Mouse (Mus musculus) CH12.LX (cell line): ENCODE data around the gene Pde6d. TPM values are rescaled to one million over a fixed set of nuclear protein-coding genes. Genes with fewer than 3 reads are reported as not detected.
A peak's percentile ranks its signal among the peaks of the same experiment; 100 is the strongest.

ENCODE experiments used
- DNase-seq: peaks from one replicate; pipeline ENCODE4 v3.0.0-alpha.2; 2013; ENCODE audit errors: extremely low read depth
- H3K27ac ChIP-seq: 2 replicates; pipeline ENCODE4 v1.5.1; 2012; ENCODE audit warnings: low read depth, mild to moderate bottlenecking, control low read depth, moderate library complexity; ENCODE audit not compliant: insufficient read depth
- H3K27me3 ChIP-seq: replicated peaks from 2 replicates; pipeline ENCODE3; 2012; ENCODE audit warnings: inconsistent platforms
- H3K36me3 ChIP-seq, 2 experiments: replicated peaks in 1 of 2; 2 replicates each; pipeline versions ENCODE3 to v1.6.1; 2012; ENCODE audit warnings: inconsistent platforms in 1 of 2, low read length in 1 of 2, mild to moderate bottlenecking in 1 of 2, mixed read lengths in 1 of 2, moderate library complexity in 1 of 2; ENCODE audit not compliant: control insufficient read depth in 1 of 2, insufficient read depth in 1 of 2
- H3K4me1 ChIP-seq, 2 experiments: 2 replicates each; pipeline ENCODE4 v1.6.1; 2012; ENCODE audit warnings: inconsistent platforms in 1 of 2, moderate library complexity in 1 of 2; ENCODE audit not compliant: insufficient read depth in 2 of 2, control insufficient read depth in 1 of 2
- H3K4me2 ChIP-seq: 2 replicates; pipeline ENCODE4 v1.6.1; 2012; ENCODE audit warnings: low read depth, mild to moderate bottlenecking, control low read depth; ENCODE audit not compliant: poor library complexity, insufficient read depth, severe bottlenecking
- H3K4me3 ChIP-seq, 3 experiments: fragments of 150-350 bp in 1 of 3; sonication (generic) in 1 of 3; replicated peaks in 1 of 3; 2 replicates each; pipeline versions ENCODE3 to v1.5.1; 2011 to 2012; ENCODE audit warnings: low read depth in 2 of 3, low read length in 2 of 3, mild to moderate bottlenecking in 2 of 3, moderate library complexity in 2 of 3, control low read depth in 1 of 3, improper control_type of control experiment in 1 of 3, inconsistent platforms in 1 of 3, mixed read lengths in 1 of 3; ENCODE audit not compliant: poor library complexity in 1 of 3
- H3K79me2 ChIP-seq: replicated peaks from 2 replicates; pipeline ENCODE4 v1.6.1; 2012; ENCODE audit warnings: mild to moderate bottlenecking, moderate library complexity; ENCODE audit not compliant: control insufficient read depth, poor library complexity, insufficient read depth, severe bottlenecking; ENCODE audit errors: extremely low read depth
- H3K9ac ChIP-seq: 2 replicates; pipeline ENCODE4 v1.6.1; 2012; ENCODE audit warnings: low read depth, mild to moderate bottlenecking, control low read depth, moderate library complexity; ENCODE audit not compliant: insufficient read depth
- H3K9me3 ChIP-seq: replicated peaks from 2 replicates; pipeline ENCODE3; 2012; ENCODE audit warnings: low read length, inconsistent platforms, mixed read lengths
- BHLHE40 ChIP-seq: IDR thresholded peaks from 2 replicates; pipeline ENCODE4 v1.6.1; 2011; ENCODE audit warnings: mild to moderate bottlenecking, low read depth, low read length, improper control_type of control experiment
- CHD1 ChIP-seq: IDR thresholded peaks from 2 replicates; pipeline ENCODE4 v1.6.1; 2012; ENCODE audit warnings: low read depth, low read length, improper control_type of control experiment, inconsistent platforms
- CHD2 ChIP-seq: IDR thresholded peaks from 2 replicates; pipeline ENCODE4 v1.6.1; 2011; ENCODE audit warnings: low read length, improper control_type of control experiment
- CTCF ChIP-seq, 2 experiments: IDR thresholded peaks in 1 of 2; conservative IDR thresholded peaks in 1 of 2; 2 replicates each; pipeline ENCODE4 v1.5.1; 2011 to 2012; ENCODE audit warnings: low read depth in 2 of 2, low read length in 2 of 2, improper control_type of control experiment in 1 of 2, inconsistent platforms in 1 of 2, mild to moderate bottlenecking in 1 of 2, moderate library complexity in 1 of 2
- ELF1 ChIP-seq: IDR thresholded peaks from 2 replicates; pipeline ENCODE4 v1.6.1; 2014; ENCODE audit warnings: low read depth, mild to moderate bottlenecking, inconsistent platforms, low read length, improper control_type of control experiment
- EP300 ChIP-seq: IDR thresholded peaks from 2 replicates; pipeline ENCODE4 v1.6.1; 2011; ENCODE audit warnings: low read length, improper control_type of control experiment
- ETS1 ChIP-seq: conservative IDR thresholded peaks from 2 replicates; pipeline ENCODE4 v1.6.1; 2012; ENCODE audit warnings: low read depth, mild to moderate bottlenecking, inconsistent platforms, low read length, improper control_type of control experiment, moderate library complexity
- GABPA ChIP-seq: IDR thresholded peaks from 2 replicates; pipeline ENCODE4 v1.6.1; 2012; ENCODE audit warnings: low read depth, low read length, improper control_type of control experiment, inconsistent platforms; ENCODE audit not compliant: insufficient replicate concordance
- HCFC1 ChIP-seq: IDR thresholded peaks from 2 replicates; pipeline ENCODE4 v1.6.1; 2012; ENCODE audit warnings: low read depth, mild to moderate bottlenecking, inconsistent platforms, low read length, improper control_type of control experiment
- IRF4 ChIP-seq: IDR thresholded peaks from 2 replicates; pipeline ENCODE4 v1.6.1; 2014; ENCODE audit warnings: low read depth, mild to moderate bottlenecking, inconsistent platforms, low read length, improper control_type of control experiment
- JUND ChIP-seq: conservative IDR thresholded peaks from 2 replicates; pipeline ENCODE4 v1.6.1; 2011; ENCODE audit warnings: low read depth, low read length, improper control_type of control experiment
- KAT2A ChIP-seq: IDR thresholded peaks from 2 replicates; pipeline ENCODE4 v1.6.1; 2012; ENCODE audit warnings: low read length, improper control_type of control experiment, inconsistent platforms; ENCODE audit not compliant: insufficient replicate concordance
- MAFK ChIP-seq: IDR thresholded peaks from 2 replicates; pipeline ENCODE4 v1.6.1; 2011; ENCODE audit warnings: low read length, improper control_type of control experiment; ENCODE audit not compliant: insufficient replicate concordance
- MAX ChIP-seq: IDR thresholded peaks from 2 replicates; pipeline ENCODE4 v1.6.1; 2011; ENCODE audit warnings: low read length, improper control_type of control experiment
- MAZ ChIP-seq: IDR thresholded peaks from 2 replicates; pipeline ENCODE4 v1.6.1; 2012; ENCODE audit warnings: low read depth, mild to moderate bottlenecking, inconsistent platforms, low read length, improper control_type of control experiment, moderate library complexity
- MEF2A ChIP-seq: IDR thresholded peaks from 2 replicates; pipeline ENCODE4 v1.6.1; 2014; ENCODE audit warnings: low read depth, mild to moderate bottlenecking, inconsistent platforms, low read length, improper control_type of control experiment, borderline replicate concordance
- MXI1 ChIP-seq: IDR thresholded peaks from 2 replicates; pipeline ENCODE4 v1.6.1; 2011; ENCODE audit warnings: mild to moderate bottlenecking, low read depth, low read length, improper control_type of control experiment
- MYC ChIP-seq: IDR thresholded peaks from 2 replicates; pipeline ENCODE4 v1.6.1; 2011; ENCODE audit warnings: low read depth, mild to moderate bottlenecking, improper control_type of control experiment, low read length
- NELFE ChIP-seq: IDR thresholded peaks from 2 replicates; pipeline ENCODE4 v1.6.1; 2011; ENCODE audit warnings: low read depth, low read length, improper control_type of control experiment
- NRF1 ChIP-seq: IDR thresholded peaks from 2 replicates; pipeline ENCODE4 v1.6.1; 2014; ENCODE audit warnings: low read depth, mild to moderate bottlenecking, inconsistent platforms, low read length, improper control_type of control experiment, moderate library complexity
- PAX5 ChIP-seq: IDR thresholded peaks from 2 replicates; pipeline ENCODE4 v1.6.1; 2012; ENCODE audit warnings: low read length, inconsistent platforms, mixed read lengths
- POLR2A ChIP-seq: IDR thresholded peaks from 2 replicates; pipeline ENCODE4 v1.6.1; 2011; ENCODE audit warnings: low read depth, mild to moderate bottlenecking, improper control_type of control experiment, low read length
- POLR2AphosphoS2 ChIP-seq: IDR thresholded peaks from 2 replicates; pipeline ENCODE4 v1.6.1; 2011; ENCODE audit warnings: low read depth, low read length, improper control_type of control experiment
- RAD21 ChIP-seq: IDR thresholded peaks from 2 replicates; pipeline ENCODE4 v1.6.1; 2011; ENCODE audit warnings: low read depth, mild to moderate bottlenecking, low read length, improper control_type of control experiment, moderate library complexity
- RCOR1 ChIP-seq: conservative IDR thresholded peaks from 2 replicates; pipeline ENCODE4 v1.6.1; 2012; ENCODE audit warnings: low read depth, mild to moderate bottlenecking, inconsistent platforms, low read length, improper control_type of control experiment
- SIN3A ChIP-seq: IDR thresholded peaks from 2 replicates; pipeline ENCODE4 v1.6.1; 2012; ENCODE audit warnings: low read length, improper control_type of control experiment, inconsistent platforms
- SMC3 ChIP-seq: IDR thresholded peaks from 2 replicates; pipeline ENCODE4 v1.6.1; 2011; ENCODE audit warnings: low read depth, low read length, improper control_type of control experiment
- TBP ChIP-seq: conservative IDR thresholded peaks from 2 replicates; pipeline ENCODE4 v1.6.1; 2011; ENCODE audit warnings: low read depth, low read length, improper control_type of control experiment
- TCF12 ChIP-seq: IDR thresholded peaks from 2 replicates; pipeline ENCODE4 v1.6.1; 2014; ENCODE audit warnings: low read depth, mild to moderate bottlenecking, inconsistent platforms, low read length, improper control_type of control experiment
- UBTF ChIP-seq: IDR thresholded peaks from 2 replicates; pipeline ENCODE4 v1.6.1; 2012; ENCODE audit warnings: low read depth, mild to moderate bottlenecking, inconsistent platforms, low read length, improper control_type of control experiment, moderate library complexity
- USF1 ChIP-seq: IDR thresholded peaks from 2 replicates; pipeline ENCODE4 v1.6.1; 2014; ENCODE audit warnings: low read depth, mild to moderate bottlenecking, inconsistent platforms, low read length, improper control_type of control experiment
- ZC3H11A ChIP-seq: IDR thresholded peaks from 2 replicates; pipeline ENCODE4 v1.6.1; 2012; ENCODE audit warnings: low read depth, mild to moderate bottlenecking, inconsistent platforms, low read length, improper control_type of control experiment
- ZKSCAN1 ChIP-seq: IDR thresholded peaks from 2 replicates; pipeline ENCODE4 v1.6.1; 2012; ENCODE audit warnings: low read depth, inconsistent platforms, low read length, improper control_type of control experiment, borderline replicate concordance
- ZMIZ1 ChIP-seq: IDR thresholded peaks from 2 replicates; pipeline ENCODE4 v1.6.1; 2012; ENCODE audit warnings: low read depth, mild to moderate bottlenecking, inconsistent platforms, low read length, improper control_type of control experiment
- ZNF384 ChIP-seq: IDR thresholded peaks from 2 replicates; pipeline ENCODE4 v1.6.1; 2012; ENCODE audit warnings: low read depth, low read length, improper control_type of control experiment, inconsistent platforms
- dilution Hi-C: fragments of 300-500 bp; cut with MboI; formaldehyde crosslinking; loops from 2 replicates; pipeline ENCODE4 v1.14.3; 2020; ENCODE audit warnings: low sequenced_read_pairs; ENCODE audit not compliant: extremely low pct_unique_long_range_greater_than_20kb, extremely low pct_ligation_motif_present
- in situ Hi-C: fragments of 300-500 bp; cut with MboI; formaldehyde crosslinking; loops from 3 replicates; pipeline ENCODE4 v1.14.3; 2019; ENCODE audit warnings: low sequenced_read_pairs, low pct_ligation_motif_present, low pct_unique_long_range_greater_than_20kb, mixed read lengths
- polyA plus RNA-seq: library from polyadenylated mRNA; unstranded; fragments of >175 nt; gene quantifications from 2 replicates; pipeline ENCODE4 v1.2.1, GENCODE M21; 2012; ENCODE audit warnings: low read depth; ENCODE audit not compliant: insufficient read length
- total RNA-seq, 2 experiments: library from RNA; depleted of rRNA; stranded (reverse); fragments of 300-350 nt in 1 of 2; fragments of >200 nt in 1 of 2; gene quantifications; 2 replicates each; pipeline ENCODE4 v1.2.3; 2012 to 2014

Pde6d gene
- total and polyA plus RNA-seq, 3 experiments: 7.1 to 23.2 (median 20.8) TPM

GRCm38 (mm10) chr1:86499903-86500302 is 82.5 kb downstream of the Pde6d start:
- H3K27ac ChIP-seq: peak overlapping the region; percentile 14; the same call in 1 of the 2 replicates

GRCm38 (mm10) chr1:86498611-86499010 is 83.8 kb downstream of the Pde6d start:
- Histone ChIP-seq H3K27ac (peak overlapping the region; percentile 94), H3K4me2 (peak overlapping the region; percentile 72), H3K79me2 (no peaks in the 10 kb centered on the region), H3K36me3 (no peaks in the 10 kb centered on the region), H3K4me1 (peaks cover 26 to 77% of the 10 kb centered on the region in 2 experiments), H3K27me3 (no peaks in the 10 kb centered on the region), H3K9ac (peak overlapping the region; percentile 8; the same call in 1 of the 2 replicates), H3K9me3 (no peaks in the 10 kb centered on the region), H3K4me3 (no peak overlapping the region)
- dilution Hi-C loops (no loop called here), in situ Hi-C loops (no loop called here)
- peak; percentile 73 for DNase-seq
- TF ChIP-seq POLR2AphosphoS2 (no peak), CHD1 (no peak), PAX5 (no peak), USF1 (no peak), TBP (0 out of 2 replicates have a peak, but pooled peaks have one; percentile 38), UBTF (no peak), KAT2A (0 out of 2 replicates have a peak, but pooled peaks have one; percentile 61), CHD2 (0 out of 2 replicates have a peak, but pooled peaks have one; percentile 52), TCF12 (peak; percentile 89), JUND (peak; percentile 27; the same call in 1 of the 2 replicates), MAZ (0 out of 2 replicates have a peak, but pooled peaks have one; percentile 58), ETS1 (peak; percentile 56; the same call in 1 of the 2 replicates), RCOR1 (0 out of 2 replicates have a peak, but pooled peaks have one; percentile 34), IRF4 (peak; percentile 40; the same call in 1 of the 2 replicates), MEF2A (peak; percentile 73), CTCF (conservative IDR thresholded peaks at IDR 0.05 in 1 of 2, IDR thresholded peaks at IDR 0.05 in 1 of 2; ENCODE audit: low read depth in 2 of 2, low read length in 2 of 2) (0 out of 4 replicates have a peak, but pooled peaks of 1 of the 2 experiments have one; percentile 4), EP300 (peak; percentile 60), MAFK (0 out of 2 replicates have a peak, but pooled peaks have one; percentile 18)

More at GRCm38 (mm10) chr1:86499903-86500302, 82.5 kb downstream of the Pde6d start:
- Histone ChIP-seq H3K4me2 (no peak overlapping the region), H3K79me2 (no peaks in the 10 kb centered on the region), H3K27me3 (no peaks in the 10 kb centered on the region), H3K9ac (0 out of 2 replicates have a peak overlapping the region, but pooled peaks have one; percentile 25), H3K4me3 (no peak overlapping the region), H3K4me1 (peaks cover 28 to 74% of the 10 kb centered on the region in 2 experiments), H3K36me3 (no peaks in the 10 kb centered on the region), H3K9me3 (no peaks in the 10 kb centered on the region)
- dilution Hi-C loops (no loop called here), in situ Hi-C loops (loop anchor here (5.0 kb wide), 1 partner anchor 37 kb away; no protein-coding TSS in a partner anchor)
- DNase-seq: peak; percentile 83
- TF ChIP-seq JUND (peak; percentile 39), ZNF384 (no peak), SIN3A (peak; percentile 88), BHLHE40 (peak; percentile 54), ZMIZ1 (no peak), USF1 (no peak), MAX (no peak), ZKSCAN1 (no peak), MXI1 (no peak; the same call in 1 of the 2 replicates), ETS1 (0 out of 2 replicates have a peak, but pooled peaks have one; percentile 33), TCF12 (peak; percentile 70), MAZ (peak; percentile 75; the same call in 1 of the 2 replicates), MEF2A (peak; percentile 62), IRF4 (peak; percentile 68; the same call in 1 of the 2 replicates), TBP (no peak), SMC3 (peak; percentile 98), ELF1 (peak; percentile 59), KAT2A (0 out of 2 replicates have a peak, but pooled peaks have one; percentile 18), GABPA (no peak), NRF1 (peak; percentile 46), UBTF (no peak), CHD1 (peak; percentile 56; the same call in 1 of the 2 replicates), EP300 (no peak), NELFE (peak; percentile 56), MYC (peak; percentile 81), CTCF (conservative IDR thresholded peaks at IDR 0.05 in 1 of 2, IDR thresholded peaks at IDR 0.05 in 1 of 2; ENCODE audit: low read depth in 2 of 2, low read length in 2 of 2) (peak; percentile 61 to 96), POLR2A (0 out of 2 replicates have a peak, but pooled peaks have one; percentile 19), HCFC1 (no peak), ZC3H11A (peak; percentile 76), CHD2 (peak; percentile 45; the same call in 1 of the 2 replicates), RCOR1 (no peak), RAD21 (peak; percentile 91)
